Mouse (Mus musculus) CD4-positive naive resting alpha-beta T cell, adult 76 days (primary cell): Measurements from ENCODE around the gene Cd8a. TPM values are rescaled to one million over a fixed set of nuclear protein-coding genes. Genes with fewer than 3 reads are reported as not detected.

Experiments
- total RNA-seq: library from RNA; stranded (reverse); gene quantifications from one replicate; pipeline ENCODE4 v1.2.4, GENCODE M21; 2023

Gene Cd8a
- 6.5 TPM for total RNA-seq

GRCm38 (mm10) chr6:71373249-71373775 lies at the start of gene Cd8a:
Cd8a (plus strand) TSS chr6:71373427.

Other genes starting within 250 kb of the Cd8a start
- gene Thnsl2, start 229.0 kb upstream of the Cd8a start, total RNA-seq, result 1.6 TPM
- not detected for gene Fabp1, start 173.6 kb upstream of the Cd8a start, total RNA-seq
- 30.6 TPM for gene Krcc1, start 101.8 kb upstream of the Cd8a start, total RNA-seq
- gene Smyd1, start 51.2 kb upstream of the Cd8a start, total RNA-seq, result 0.21 TPM
- 11.2 TPM for gene Cd8b1, start 50.6 kb upstream of the Cd8a start, total RNA-seq
- gene Rmnd5a, start 67.2 kb downstream of the Cd8a start, total RNA-seq, result 71.4 TPM
- gene Rnf103, start 120.5 kb downstream of the Cd8a start, total RNA-seq, result 66.0 TPM
- gene Chmp3, start 170.4 kb downstream of the Cd8a start, total RNA-seq, result 45.3 TPM